Mouse (Mus musculus): ENCODE measurements around the gene Rbfox1. TPM values are rescaled to one million over a fixed set of nuclear protein-coding genes. Genes with fewer than 3 reads are reported as not detected.

Rbfox1 gene
- polyA plus RNA-seq, 1 experiment from 2014 or later, result 2.2 TPM

GRCm38 (mm10) chr16:5910742-5911141 is 25.6 kb downstream of the Rbfox1 start:
- Histone ChIP-seq H3K4me3 (no peak overlapping the region), H3K36me3 (no peaks in the 10 kb centered on the region), H3K27ac (no peak overlapping the region), H3K9me3 (no peaks in the 10 kb centered on the region), H3K27me3 (no peaks in the 10 kb centered on the region), H3K4me1 (peaks cover 14% of the 10 kb centered on the region), H3K4me2 (no peak overlapping the region), H3K9ac (no peak overlapping the region)
- peak; percentile 70; the same call in 1 of the 2 replicates for ATAC-seq (ENCODE audit: borderline replicate concordance, extremely low read depth, low FRiP score, low TSS enrichment)
- WGBS, result 45% methylated on average over 5 of the region's 5 CpGs

- no peak overlapping the region for H3K4me2 ChIP-seq
- H3K4me1 ChIP-seq, result peaks cover 14% of the 10 kb centered on the region
- no peak overlapping the region for H3K4me3 ChIP-seq
- H3K36me3 ChIP-seq, result no peaks in the 10 kb centered on the region
- H3K9ac ChIP-seq, result no peak overlapping the region
- ATAC-seq (ENCODE audit: borderline replicate concordance, extremely low read depth, low FRiP score, low TSS enrichment), result peak; percentile 69; the same call in 1 of the 2 replicates
- H3K9me3 ChIP-seq, result no peaks in the 10 kb centered on the region
- H3K27me3 ChIP-seq, result no peaks in the 10 kb centered on the region
- peak overlapping the region; percentile 37 for H3K27ac ChIP-seq
- 26% methylated on average over 2 of the region's 2 CpGs for WGBS
Observed at GRCm38 (mm10) chr16:5911880-5912327, 26.7 kb downstream of the Rbfox1 start.

- Histone ChIP-seq H3K36me3 (no peaks in the 10 kb centered on the region), H3K27me3 (no peaks in the 10 kb centered on the region), H3K9me3 (no peaks in the 10 kb centered on the region), H3K9ac (no peak overlapping the region), H3K4me1 (no peaks in the 10 kb centered on the region; the same call in 1 of the 2 replicates), H3K27ac (no peak overlapping the region), H3K4me3 (no peak overlapping the region), H3K4me2 (no peak overlapping the region)
- no peak for ATAC-seq (ENCODE audit: borderline replicate concordance, extremely low read depth, low FRiP score, low TSS enrichment)
Observed at GRCm38 (mm10) chr16:5917937-5918336, 32.8 kb downstream of the Rbfox1 start.

GRCm38 (mm10) chr16:5926986-5927385 is 41.8 kb downstream of the Rbfox1 start:
- Histone ChIP-seq H3K4me3 (no peak overlapping the region), H3K27ac (no peak overlapping the region), H3K36me3 (no peaks in the 10 kb centered on the region), H3K9me3 (no peaks in the 10 kb centered on the region), H3K4me2 (no peak overlapping the region), H3K27me3 (no peaks in the 10 kb centered on the region), H3K4me1 (no peaks in the 10 kb centered on the region), H3K9ac (no peak overlapping the region)
- no peak for ATAC-seq (ENCODE audit: borderline replicate concordance, extremely low read depth, low FRiP score, low TSS enrichment)
- 16% methylated on average over 1 of the region's 1 CpGs for WGBS

- WGBS, result 24% methylated on average over 7 of the region's 7 CpGs
- ATAC-seq (ENCODE audit: borderline replicate concordance, extremely low read depth, low FRiP score, low TSS enrichment), result no peak
- no peak overlapping the region for H3K4me2 ChIP-seq
Observed at GRCm38 (mm10) chr16:5931680-5932079, 46.5 kb downstream of the Rbfox1 start.

GRCm38 (mm10) chr16:5940016-5940415 is 54.9 kb downstream of the Rbfox1 start:
- ATAC-seq (ENCODE audit: borderline replicate concordance, extremely low read depth, low FRiP score, low TSS enrichment), result no peak
- no peaks in the 10 kb centered on the region for H3K9me3 ChIP-seq
- WGBS, result 59% methylated on average over 4 of the region's 4 CpGs
- no peak overlapping the region for H3K4me2 ChIP-seq
- no peak overlapping the region for H3K4me3 ChIP-seq
- H3K9ac ChIP-seq, result no peak overlapping the region
- H3K36me3 ChIP-seq, result no peaks in the 10 kb centered on the region
- no peaks in the 10 kb centered on the region for H3K27me3 ChIP-seq
- no peaks in the 10 kb centered on the region for H3K4me1 ChIP-seq
- H3K27ac ChIP-seq, result no peak overlapping the region

More at GRCm38 (mm10) chr16:5931680-5932079, 46.5 kb downstream of the Rbfox1 start:
- Histone ChIP-seq H3K9me3 (no peaks in the 10 kb centered on the region), H3K27me3 (no peaks in the 10 kb centered on the region), H3K4me3 (no peak overlapping the region), H3K27ac (no peak overlapping the region), H3K9ac (no peak overlapping the region), H3K36me3 (no peaks in the 10 kb centered on the region), H3K4me1 (no peaks in the 10 kb centered on the region)

- Histone ChIP-seq H3K36me3 (no peaks in the 10 kb centered on the region), H3K27me3 (no peaks in the 10 kb centered on the region), H3K9me3 (no peaks in the 10 kb centered on the region), H3K4me1 (no peaks in the 10 kb centered on the region), H3K9ac (no peak overlapping the region), H3K4me3 (no peak overlapping the region), H3K4me2 (no peak overlapping the region), H3K27ac (no peak overlapping the region)
- WGBS, result 71% methylated on average over 1 of the region's 1 CpGs
- no peak for ATAC-seq (ENCODE audit: borderline replicate concordance, extremely low read depth, low FRiP score, low TSS enrichment)
Observed at GRCm38 (mm10) chr16:5945682-5946081, 60.5 kb downstream of the Rbfox1 start.

GRCm38 (mm10) chr16:5953106-5953505 is 68.0 kb downstream of the Rbfox1 start:
- H3K4me3 ChIP-seq, result no peak overlapping the region
- WGBS, result 62% methylated on average over 3 of the region's 3 CpGs
- no peaks in the 10 kb centered on the region for H3K4me1 ChIP-seq
- no peak overlapping the region for H3K27ac ChIP-seq
- ATAC-seq (ENCODE audit: borderline replicate concordance, extremely low read depth, low FRiP score, low TSS enrichment), result no peak
- H3K9ac ChIP-seq, result no peak overlapping the region
- H3K9me3 ChIP-seq, result no peaks in the 10 kb centered on the region
- H3K36me3 ChIP-seq, result no peaks in the 10 kb centered on the region
- H3K4me2 ChIP-seq, result no peak overlapping the region
- H3K27me3 ChIP-seq, result no peaks in the 10 kb centered on the region

- H3K4me1 ChIP-seq, result no peaks in the 10 kb centered on the region
- H3K9ac ChIP-seq, result no peak overlapping the region
- no peak overlapping the region for H3K4me3 ChIP-seq
- no peak for ATAC-seq (ENCODE audit: borderline replicate concordance, extremely low read depth, low FRiP score, low TSS enrichment)
- WGBS, result 87% methylated on average over 4 of the region's 4 CpGs
- H3K9me3 ChIP-seq, result no peaks in the 10 kb centered on the region
- no peaks in the 10 kb centered on the region for H3K27me3 ChIP-seq
- H3K27ac ChIP-seq, result no peak overlapping the region
- H3K36me3 ChIP-seq, result no peaks in the 10 kb centered on the region
- no peak overlapping the region for H3K4me2 ChIP-seq
Observed at GRCm38 (mm10) chr16:5957418-5957817, 72.3 kb downstream of the Rbfox1 start.

- no peak overlapping the region for H3K9ac ChIP-seq
- no peak overlapping the region for H3K4me3 ChIP-seq
- WGBS, result 50% methylated on average over 3 of the region's 3 CpGs
- ATAC-seq (ENCODE audit: borderline replicate concordance, extremely low read depth, low FRiP score, low TSS enrichment), result no peak
- H3K4me2 ChIP-seq, result no peak overlapping the region
- no peaks in the 10 kb centered on the region for H3K9me3 ChIP-seq
- no peak overlapping the region for H3K27ac ChIP-seq
- no peaks in the 10 kb centered on the region for H3K36me3 ChIP-seq
- H3K4me1 ChIP-seq, result no peaks in the 10 kb centered on the region
- no peaks in the 10 kb centered on the region for H3K27me3 ChIP-seq
Observed at GRCm38 (mm10) chr16:5961786-5962185, 76.6 kb downstream of the Rbfox1 start.

GRCm38 (mm10) chr16:5974172-5974571 is 89.0 kb downstream of the Rbfox1 start:
- 48% methylated on average over 2 of the region's 2 CpGs for WGBS
- H3K27me3 ChIP-seq, result no peaks in the 10 kb centered on the region
- H3K36me3 ChIP-seq, result no peaks in the 10 kb centered on the region
- H3K4me3 ChIP-seq, result no peak overlapping the region
- no peak for ATAC-seq (ENCODE audit: borderline replicate concordance, extremely low read depth, low FRiP score, low TSS enrichment)
- H3K4me1 ChIP-seq, result no peaks in the 10 kb centered on the region
- no peak overlapping the region for H3K27ac ChIP-seq
- H3K9me3 ChIP-seq, result no peaks in the 10 kb centered on the region
- no peak overlapping the region for H3K9ac ChIP-seq
- H3K4me2 ChIP-seq, result no peak overlapping the region

GRCm38 (mm10) chr16:5992045-5993011 is 107.2 kb downstream of the Rbfox1 start:
- Histone ChIP-seq H3K27ac (no peak overlapping the region), H3K4me1 (no peaks in the 10 kb centered on the region), H3K9ac (no peak overlapping the region), H3K4me3 (no peak overlapping the region), H3K4me2 (no peak overlapping the region), H3K9me3 (no peaks in the 10 kb centered on the region), H3K27me3 (no peaks in the 10 kb centered on the region), H3K36me3 (no peaks in the 10 kb centered on the region)
- no peak for ATAC-seq (ENCODE audit: borderline replicate concordance, extremely low read depth, low FRiP score, low TSS enrichment)
- WGBS, result 31% methylated on average over 10 of the region's 10 CpGs
